Mouse (Mus musculus) liver (tissue): Measurements from ENCODE around the gene Ado.

Experiments used
- DNase-seq: peaks from one replicate; pipeline ENCODE4 v3.0.0-alpha.2; 2020; ENCODE audit warnings: mixed read lengths

Ado gene

DNA sequence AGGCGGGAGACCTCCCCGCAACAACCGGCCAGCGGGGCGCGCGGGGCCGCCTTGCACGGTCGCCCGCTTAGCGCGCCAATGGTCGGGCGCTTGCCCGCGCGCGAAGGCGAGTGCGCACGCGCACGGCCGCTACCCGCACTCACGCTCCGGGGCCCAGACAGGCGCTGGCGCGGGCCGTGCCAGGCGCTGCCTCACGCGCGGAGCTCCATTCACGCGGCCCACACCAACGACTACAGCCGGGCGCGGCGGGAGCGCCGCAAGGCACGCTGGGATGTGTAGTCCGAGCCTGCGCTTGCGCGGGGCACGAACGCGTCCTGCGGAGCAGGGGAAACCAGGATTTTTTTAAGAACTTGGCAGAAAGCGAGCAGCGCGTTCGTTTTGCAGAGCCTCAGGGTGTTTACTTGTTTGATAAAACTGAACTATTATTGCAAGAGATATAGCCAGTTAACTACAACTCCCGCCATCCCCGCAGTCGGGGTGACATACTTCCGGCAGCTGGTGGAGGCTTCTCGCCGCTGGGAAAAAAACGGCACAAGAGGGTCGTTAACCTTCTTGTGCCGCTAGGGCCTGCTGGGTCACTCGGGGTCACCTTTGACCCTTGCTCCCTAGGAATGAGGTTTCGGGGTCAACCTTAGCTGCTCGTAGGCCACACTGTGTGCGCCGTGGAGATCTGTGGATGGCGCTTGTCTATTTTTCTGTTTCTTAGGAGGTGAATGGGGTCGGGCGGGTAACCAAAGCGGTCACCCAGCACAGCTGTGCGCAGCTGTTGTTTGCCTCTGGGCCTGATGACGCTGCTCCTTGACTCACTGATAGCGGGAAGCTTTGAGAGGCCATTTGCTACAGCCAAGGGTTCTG is at the start of gene Ado:
Gene Ado (minus strand): TSS at position 79 of the 855 bp plus-strand sequence.
- DNase-seq: peak; percentile 86

GRCm38 (mm10) chr10:67595278-67595677 is 46.5 kb upstream of the Ado start:
- no peak for DNase-seq

DNA sequence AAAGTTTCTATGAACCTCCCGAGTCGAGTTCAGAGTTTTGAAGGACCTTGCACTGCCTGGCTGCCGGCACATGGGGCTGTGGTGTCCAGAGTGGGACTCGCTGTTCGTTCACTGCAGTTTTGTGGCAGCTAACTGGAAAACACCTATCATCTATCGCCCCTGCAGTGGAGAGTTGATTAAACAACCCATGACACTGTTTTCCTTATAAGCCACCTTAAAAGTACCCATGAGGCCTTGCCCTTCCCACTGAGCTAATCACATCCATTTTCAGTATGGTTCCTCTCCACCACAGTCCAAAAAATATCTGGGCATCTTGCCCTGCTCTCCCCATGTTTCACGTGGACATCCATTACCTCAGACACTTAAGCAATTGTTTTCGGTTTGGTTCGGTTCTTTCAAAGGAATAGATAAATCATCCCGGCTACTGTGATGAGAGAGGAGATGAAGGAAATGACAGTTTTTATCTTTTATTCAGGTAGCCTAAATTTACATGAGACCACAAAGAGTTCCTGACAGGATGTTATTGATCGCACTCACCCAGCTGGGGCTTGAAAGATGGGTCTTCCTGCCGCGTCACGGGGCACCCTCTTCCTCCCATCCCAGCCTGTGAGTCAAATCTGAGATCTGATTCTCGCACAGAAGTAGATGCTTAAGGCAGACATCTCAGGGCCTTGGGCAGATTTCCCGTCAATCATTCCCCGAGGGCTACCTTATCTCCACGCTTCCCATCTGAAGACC is 37.3 kb upstream of the Ado start:
- DNase-seq: no peak

- no peak for DNase-seq
Measured at GRCm38 (mm10) chr10:67581698-67582285, 33.0 kb upstream of the Ado start.

- no peak for DNase-seq
Measured at GRCm38 (mm10) chr10:67579830-67580229, 31.1 kb upstream of the Ado start.

GRCm38 (mm10) chr10:67573310-67573709 is 24.6 kb upstream of the Ado start:
- no peak for DNase-seq

DNA sequence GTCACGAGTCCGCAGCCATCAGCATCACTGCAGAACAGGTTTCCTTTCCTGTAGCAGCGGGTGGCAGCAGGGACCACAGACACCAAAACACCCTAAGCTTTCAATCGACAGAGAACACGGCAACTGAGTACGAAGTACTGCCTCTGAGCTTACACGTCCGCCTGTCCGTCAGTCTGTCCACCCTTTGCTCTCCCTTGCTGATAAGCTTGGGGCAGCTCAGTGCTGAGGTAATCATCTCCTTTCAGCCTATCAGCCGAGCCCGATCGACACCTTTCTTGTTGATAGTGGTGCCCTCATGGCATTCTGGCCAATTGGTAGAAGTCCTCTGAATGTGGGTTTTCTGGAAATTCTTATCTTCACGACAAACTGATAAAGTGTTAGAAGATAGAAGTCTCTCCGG is 22.7 kb upstream of the Ado start:
- no peak for DNase-seq

GRCm38 (mm10) chr10:67569539-67569938 is 20.8 kb upstream of the Ado start:
- no peak for DNase-seq

GRCm38 (mm10) chr10:67566104-67566503 is 17.3 kb upstream of the Ado start:
- no peak for DNase-seq

- DNase-seq: no peak
Measured at GRCm38 (mm10) chr10:67564509-67564908, 15.8 kb upstream of the Ado start.

DNA sequence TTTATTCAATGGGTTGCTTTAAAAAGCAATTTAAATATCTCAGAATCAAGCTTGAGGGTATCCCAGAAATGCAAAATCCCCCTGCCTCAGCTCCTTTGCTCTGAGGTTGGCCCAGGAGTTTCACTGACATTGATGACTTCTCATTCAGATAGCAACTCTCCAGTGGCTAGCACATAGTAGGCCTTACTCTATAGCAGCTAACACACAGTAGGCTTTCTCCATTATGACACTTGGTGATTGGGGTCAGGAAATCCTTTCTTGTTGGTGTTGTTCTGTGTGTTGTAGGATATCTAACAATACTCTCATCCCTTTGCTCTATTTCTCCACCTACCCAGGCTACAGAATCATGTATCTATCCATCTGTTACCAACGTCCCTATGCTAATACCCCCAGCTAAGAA is 12.4 kb upstream of the Ado start:
- no peak for DNase-seq

GRCm38 (mm10) chr10:67559765-67560394 is 11.1 kb upstream of the Ado start:
- no peak for DNase-seq

GRCm38 (mm10) chr10:67558053-67558452 is 9.3 kb upstream of the Ado start:
- no peak for DNase-seq

- peak; percentile 57 for DNase-seq
Measured at GRCm38 (mm10) chr10:67548261-67548854, 397 bp downstream of the Ado start.

GRCm38 (mm10) chr10:67547850-67548260 is 900 bp downstream of the Ado start:
- peak; percentile 25 for DNase-seq

DNA sequence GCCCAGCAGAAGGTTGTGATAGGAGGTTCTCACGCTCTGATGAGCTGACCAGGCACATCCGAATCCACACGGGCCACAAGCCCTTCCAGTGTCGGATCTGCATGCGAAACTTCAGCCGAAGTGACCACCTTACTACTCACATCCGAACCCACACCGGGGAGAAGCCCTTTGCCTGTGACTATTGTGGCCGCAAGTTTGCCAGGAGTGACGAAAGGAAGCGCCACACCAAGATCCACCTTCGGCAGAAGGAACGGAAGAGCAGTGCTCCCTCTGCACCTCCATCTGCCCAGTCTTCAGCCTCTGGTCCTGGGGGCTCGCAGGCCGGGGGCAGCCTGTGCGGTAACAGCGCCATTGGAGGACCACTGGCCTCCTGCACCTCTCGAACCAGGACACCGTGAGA is 8.2 kb downstream of the Ado start:
- no peak for DNase-seq

DNA sequence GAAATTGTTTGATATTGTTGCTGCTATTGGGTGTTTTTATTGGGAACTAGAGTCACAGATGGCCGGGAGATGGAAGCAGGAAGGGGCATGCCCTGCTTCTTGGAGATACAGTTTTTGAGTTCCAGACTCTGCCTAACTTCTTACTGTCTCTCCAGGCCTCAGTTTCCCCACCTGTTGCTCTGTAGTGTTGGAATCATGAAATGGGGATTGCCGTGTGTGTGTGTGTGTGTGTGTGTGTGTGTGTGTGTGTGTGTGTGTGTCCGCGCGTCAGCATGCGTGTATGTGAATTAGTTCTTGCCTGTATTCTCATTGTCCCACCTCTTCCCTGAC is 9.4 kb downstream of the Ado start:
- DNase-seq: no peak

GRCm38 (mm10) chr10:67538585-67539400 is 10.0 kb downstream of the Ado start:
- DNase-seq: no peak

GRCm38 (mm10) chr10:67538106-67538505 is 10.6 kb downstream of the Ado start:
- DNase-seq: no peak

GRCm38 (mm10) chr10:67537151-67537994 is 11.4 kb downstream of the Ado start:
- peak; percentile 81 for DNase-seq

DNA sequence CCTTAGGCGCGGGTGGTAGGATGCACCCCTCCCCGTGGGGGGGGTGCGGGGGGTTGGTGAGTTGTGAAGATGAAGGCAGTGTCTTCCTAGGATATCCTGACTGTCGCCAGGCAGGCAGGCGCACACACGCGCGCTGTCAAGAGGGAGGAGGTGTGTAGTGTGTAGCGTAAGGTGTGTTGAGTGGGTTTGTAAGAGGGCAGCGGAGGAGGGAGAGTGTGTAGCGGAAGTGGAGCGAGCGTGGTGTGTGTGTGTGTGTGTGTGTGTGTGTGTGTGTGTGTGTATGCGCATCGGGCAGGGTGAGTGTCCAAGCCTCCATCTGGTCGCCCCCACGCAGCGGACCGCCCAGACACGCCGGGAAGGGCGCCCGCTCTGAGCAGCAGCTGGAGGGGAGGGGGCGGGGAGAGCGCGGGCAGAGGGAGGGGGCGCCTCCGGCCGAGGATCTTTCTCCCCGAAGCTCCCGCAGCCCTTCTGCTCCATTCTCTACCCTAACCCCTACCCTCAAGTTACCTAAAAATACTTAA is 12.1 kb downstream of the Ado start:
- DNase-seq: no peak
